Mouse (Mus musculus): ENCODE measurements around the gene Mamdc2.

DNA sequence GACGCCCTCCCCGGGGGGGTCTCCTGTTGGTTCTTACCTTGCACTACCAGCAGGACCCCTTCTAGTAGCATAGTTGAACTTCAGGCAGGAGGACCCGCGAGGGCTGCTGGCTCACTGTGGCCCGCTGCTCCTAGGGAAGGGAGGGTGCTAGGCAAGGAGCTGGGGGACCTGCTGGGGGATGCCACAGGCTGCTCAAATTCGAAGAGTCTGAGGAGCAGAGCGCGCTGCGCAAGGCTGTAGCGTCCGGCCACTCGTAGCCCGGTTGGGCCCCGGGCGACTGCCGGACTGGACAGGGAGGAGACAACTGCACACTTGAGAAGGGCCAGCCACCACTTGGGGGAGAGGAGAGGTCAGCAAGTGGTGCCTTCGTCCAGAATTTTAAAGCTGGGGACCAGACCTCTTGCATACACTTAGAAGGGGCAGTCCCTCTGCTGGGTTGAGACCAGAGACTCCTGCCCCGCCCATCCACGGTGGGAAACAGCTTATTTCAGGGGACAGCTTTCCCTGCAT lies at the start of gene Mamdc2:
- no peak for TF ChIP-seq CTCF (IDR thresholded peaks at IDR 0.05; ENCODE audit: low read depth, low read length)
- no peak for TF ChIP-seq POLR2A (IDR thresholded peaks at IDR 0.05; ENCODE audit: extremely low read depth, insufficient read depth, low read length)
